In the genomic region with DNA sequence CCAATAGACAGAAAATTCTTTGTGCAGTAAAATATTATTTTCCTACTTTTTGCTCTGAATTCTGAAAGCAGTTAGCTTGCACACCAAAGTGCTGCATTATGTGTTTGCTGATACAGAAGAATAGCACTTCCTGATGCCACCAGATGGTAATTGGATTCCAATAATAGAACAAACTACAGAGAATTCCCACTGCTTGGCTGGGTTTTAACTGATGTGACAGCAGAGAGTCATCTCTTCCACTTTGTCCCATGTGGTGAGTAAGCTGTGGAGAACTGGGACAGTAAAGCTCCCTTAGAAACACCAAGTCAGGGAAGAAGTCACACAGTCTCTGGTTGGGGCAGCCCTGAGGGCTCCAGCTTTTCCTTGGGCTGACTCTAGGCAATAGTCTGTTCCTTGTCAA, we compare ENCODE assay signal across 17 mouse cellular contexts.
DNase-seq lines count a peak whose midpoint lies in the region; ATAC-seq lines count a peak whose summit lies in the region.
"Had no signal": no experiment of that assay in that cellular context is flagged by ENCODE, and none has a peak within 500 bp of the region (broad histone marks: within the 10 kb centered on the region; RNA-seq: fewer than 3 reads in every experiment).

No protein-coding gene starts in this region.

- peak; percentile 61; the same call in 1 of the 2 replicates for ATAC-seq in cerebellum, adult (ENCODE audit: insufficient number of reproducible peaks, low FRiP score, low TSS enrichment)
- ATAC-seq: forebrain, postnatal 0 days; lung, postnatal 0 days; Patski had no signal

- intact Hi-C loops in left cerebral cortex, postnatal 10 days (cut with DNase I): no loop called here
- intact Hi-C loops in left cerebral cortex, postnatal 14 days (cut with DNase I): no loop called here

- no peak for DNase-seq in cerebellum, postnatal 36 days
- DNase-seq in left cerebral cortex, adult 11 months (ENCODE audit: low spot score): peak; percentile 21
- no peak for DNase-seq in left cerebral cortex, postnatal 10 days (ENCODE audit: extremely low spot score in 1 of 2, low spot score in 2 of 2)
- peak; percentile 9 to 69 for DNase-seq in layer of hippocampus, adult 18-20 months (ENCODE audit: low spot score in 2 of 2)
- peak; percentile 3 to 6 for DNase-seq in left cerebral cortex, postnatal 14 days (ENCODE audit: low spot score in 2 of 2)
- no peak for DNase-seq in thymus, postnatal 0 days (ENCODE audit: low spot score)
- no peak for DNase-seq in c-Kit-positive CD71-positive TER-119-positive erythroid progenitor cells, embryonic 14.5 days (ENCODE audit: low spot score)
- DNase-seq: adrenal gland, postnatal 10 days; cerebellum, adult 11-12 months; forebrain, postnatal 0 days; gastrocnemius, postnatal 25 days; heart, adult 2 months; kidney, adult 18-20 months; thymus, postnatal 25 days had no signal

Comparison
In these comparisons a context has a peak if more than half of its experiments do, and no peak if none do; other contexts are left out.
1. DNase-seq: peak in left cerebral cortex, adult 11 months (single experiment), layer of hippocampus, adult 18-20 months (2 of 2) and left cerebral cortex, postnatal 14 days (2 of 2); none in cerebellum, postnatal 36 days (0 of 2), left cerebral cortex, postnatal 10 days (0 of 2), thymus, postnatal 0 days (single experiment) and c-Kit-positive CD71-positive TER-119-positive erythroid progenitor cells, embryonic 14.5 days (single experiment).